ENCODE assay signal across 23 mouse cellular contexts in the genomic region with DNA sequence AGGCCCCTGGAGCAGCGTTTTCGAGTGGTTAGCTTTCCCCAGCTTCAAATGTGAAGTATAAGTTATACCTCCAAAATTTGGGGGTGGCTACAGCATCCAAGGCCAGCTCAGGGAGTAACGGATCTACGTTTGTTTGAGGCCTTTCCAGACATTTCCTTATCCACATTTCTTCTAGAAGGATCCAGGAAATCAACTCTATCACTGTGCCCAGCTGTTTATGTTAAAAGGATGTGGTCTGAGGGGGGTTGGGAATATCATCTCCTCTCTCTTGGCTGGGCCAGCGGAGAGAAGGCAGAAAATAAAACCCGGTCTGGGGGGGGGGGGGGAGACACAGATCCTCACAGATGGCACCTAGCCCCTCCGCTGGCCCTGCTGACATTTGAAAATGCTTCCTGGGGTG.
A peak's percentile ranks its signal among the peaks of the same experiment; 100 is the strongest.
DNase-seq lines count a peak whose midpoint lies in the region; ATAC-seq and TF ChIP-seq lines count a peak whose summit lies in the region.
"Had no signal": no experiment of that assay in that cellular context is flagged by ENCODE, and none has a peak within 500 bp of the region (broad histone marks: within the 10 kb centered on the region; RNA-seq: fewer than 3 reads in every experiment).

No protein-coding gene starts in this region.

- H3K4me1 ChIP-seq in lung, embryonic 14.5 days (ENCODE audit: insufficient read depth) = peaks cover 10% of the 10 kb centered on the region
- H3K4me1 ChIP-seq in embryonic facial prominence, embryonic 10.5 days = peaks cover 27% of the 10 kb centered on the region
- peaks cover 17% of the 10 kb centered on the region for H3K4me1 ChIP-seq in stomach, embryonic 16.5 days (ENCODE audit: control insufficient read depth, insufficient read depth, low read length)
- H3K4me1 ChIP-seq: forebrain, embryonic 12.5 days had no signal

- H3K9ac ChIP-seq in lung, embryonic 14.5 days = no peak overlapping the region
- H3K9ac ChIP-seq in stomach, embryonic 16.5 days (ENCODE audit: low read length) = no peak overlapping the region
- H3K9ac ChIP-seq: embryonic facial prominence, embryonic 12.5 days; forebrain, embryonic 12.5 days; heart, embryonic 13.5 days had no signal

- H3K4me3 ChIP-seq in lung, embryonic 14.5 days (ENCODE audit: low read depth, low read length) = no peak overlapping the region
- H3K4me3 ChIP-seq in embryonic facial prominence, embryonic 10.5 days = no peak overlapping the region
- no peak overlapping the region for H3K4me3 ChIP-seq in stomach, embryonic 16.5 days (replicated peaks; ENCODE audit: low read length)
- H3K4me3 ChIP-seq: embryonic facial prominence, embryonic 12.5 days; forebrain, embryonic 12.5 days; heart, embryonic 13.5 days had no signal

- 47% methylated on average over 7 of the region's 7 CpGs for WGBS in lung, embryonic 14.5 days
- WGBS in embryonic facial prominence, embryonic 10.5 days = 83% methylated on average over 7 of the region's 7 CpGs
- 58% methylated on average over 7 of the region's 7 CpGs for WGBS in stomach, embryonic 16.5 days

- no peak for TF ChIP-seq CTCF in lung, embryonic 14.5 days (IDR thresholded peaks at IDR 0.05; ENCODE audit: low read depth)

- no peaks in the 10 kb centered on the region for H3K9me3 ChIP-seq in lung, embryonic 14.5 days (ENCODE audit: low read depth, low read length)
- no peaks in the 10 kb centered on the region for H3K9me3 ChIP-seq in embryonic facial prominence, embryonic 10.5 days
- no peaks in the 10 kb centered on the region for H3K9me3 ChIP-seq in stomach, embryonic 16.5 days (replicated peaks; ENCODE audit: control insufficient read depth, low read length)
- H3K9me3 ChIP-seq: embryonic facial prominence, embryonic 12.5 days; forebrain, embryonic 12.5 days; G1E; heart, embryonic 13.5 days had no signal

- H3K27me3 ChIP-seq in lung, embryonic 14.5 days (ENCODE audit: insufficient read depth, low read length) = no peaks in the 10 kb centered on the region
- H3K27me3 ChIP-seq in embryonic facial prominence, embryonic 10.5 days (replicated peaks; ENCODE audit: low read depth, poor library complexity, severe bottlenecking) = peaks cover 48% of the 10 kb centered on the region
- H3K27me3 ChIP-seq in stomach, embryonic 16.5 days (ENCODE audit: control insufficient read depth, insufficient read depth, low read length) = no peaks in the 10 kb centered on the region
- H3K27me3 ChIP-seq: embryonic facial prominence, embryonic 12.5 days had no signal

- H3K27ac ChIP-seq in lung, embryonic 14.5 days (ENCODE audit: low read depth) = peak overlapping the region; percentile 56; the same call in 1 of the 2 replicates
- H3K27ac ChIP-seq in embryonic facial prominence, embryonic 10.5 days (replicated peaks) = 0 out of 2 replicates have a peak overlapping the region, but pooled peaks have one; percentile 24
- 0 out of 2 replicates have a peak overlapping the region, but pooled peaks have one; percentile 21 for H3K27ac ChIP-seq in stomach, embryonic 16.5 days (ENCODE audit: low read length)
- H3K27ac ChIP-seq: embryonic facial prominence, embryonic 12.5 days; forebrain, embryonic 12.5 days; heart, embryonic 13.5 days had no signal

- DNase-seq in lung, embryonic 14.5 days = peak; percentile 70
- DNase-seq in lung, postnatal 25 days (ENCODE audit: low spot score) = no peak
- DNase-seq in lung, postnatal 10 days = peak; percentile 49
- DNase-seq in lung, adult 18-20 months = no peak
- no peak for DNase-seq in embryonic facial prominence, embryonic 10.5 days (ENCODE audit: low spot score)
- DNase-seq in cerebellum, postnatal 4 days (ENCODE audit: low spot score in 2 of 2) = no peak
- DNase-seq: adrenal gland, adult 8-10 months; adrenal gland, postnatal 36 days; B cell, adult 2 months; cerebellum, adult 2 months; cerebellum, postnatal 10 days; embryo, embryonic 11 days; gastrocnemius, postnatal 36 days; heart, adult 11 months; heart, postnatal 36 days had no signal

- peak overlapping the region; percentile 11; the same call in 1 of the 2 replicates for H3K4me2 ChIP-seq in lung, embryonic 14.5 days
- no peak overlapping the region for H3K4me2 ChIP-seq in stomach, embryonic 16.5 days (ENCODE audit: low read depth, low read length)
- H3K4me2 ChIP-seq: embryonic facial prominence, embryonic 12.5 days; forebrain, embryonic 12.5 days; heart, embryonic 13.5 days had no signal

- ATAC-seq in lung, embryonic 14.5 days (ENCODE audit: insufficient read depth) = no peak
- no peak for ATAC-seq in stomach, embryonic 16.5 days (ENCODE audit: insufficient read depth, low FRiP score)
- ATAC-seq: CD4-positive, CD25-positive, alpha-beta regulatory T cell, adult 4 months; forebrain, embryonic 16.5 days; hindbrain, embryonic 16.5 days had no signal

- no peaks in the 10 kb centered on the region for H3K36me3 ChIP-seq in lung, embryonic 14.5 days (ENCODE audit: insufficient read depth)
- no peaks in the 10 kb centered on the region for H3K36me3 ChIP-seq in embryonic facial prominence, embryonic 10.5 days (replicated peaks)
- H3K36me3 ChIP-seq in stomach, embryonic 16.5 days (ENCODE audit: control insufficient read depth, insufficient read depth, low read length) = no peaks in the 10 kb centered on the region
- H3K36me3 ChIP-seq: embryonic facial prominence, embryonic 12.5 days; forebrain, embryonic 12.5 days; G1E; heart, embryonic 13.5 days had no signal

Comparison
In these comparisons a context has a peak if more than half of its experiments do, and no peak if none do; other contexts are left out.
1. DNase-seq: peak in lung, embryonic 14.5 days (single experiment) and lung, postnatal 10 days (single experiment); none in lung, postnatal 25 days (single experiment), lung, adult 18-20 months (0 of 2), embryonic facial prominence, embryonic 10.5 days (single experiment) and cerebellum, postnatal 4 days (0 of 2).
2. Peak in every context shown above with its lines, with median percentiles within 50 percentile points of each other: H3K27ac ChIP-seq.